In genomic region chr16:84703129-84703768, GRCm38 (mm10) we compare ENCODE assay signal across 8 mouse cellular contexts. TPM values are rescaled to one million over a fixed set of nuclear protein-coding genes. Genes with fewer than 3 reads are reported as not detected.
DNase-seq lines count a peak whose midpoint lies in the region; ATAC-seq and TF ChIP-seq lines count a peak whose summit lies in the region.

No protein-coding gene starts in this region.

- H3K9ac ChIP-seq in intestine, embryonic 16.5 days (ENCODE audit: low read depth, low read length): peak overlapping the region; percentile 75
- H3K9ac ChIP-seq in neural tube, embryonic 15.5 days (replicated peaks): peak overlapping the region; percentile 57

- peak overlapping the region; percentile 56 for H3K4me3 ChIP-seq in bone marrow macrophage, adult 2 months (ENCODE audit: insufficient read depth, low read length)
- peak overlapping the region; percentile 72 for H3K4me3 ChIP-seq in intestine, embryonic 16.5 days (ENCODE audit: low read length)
- peak overlapping the region; percentile 57 for H3K4me3 ChIP-seq in lung, adult 2 months (replicated peaks; ENCODE audit: extremely low read depth, low read depth, low read length)
- peak overlapping the region; percentile 58 for H3K4me3 ChIP-seq in neural tube, embryonic 15.5 days (replicated peaks)

- intact Hi-C loops in gastrocnemius, postnatal 36 days (cut with DNase I): no loop called here

- peak overlapping the region; percentile 96 for H3K4me2 ChIP-seq in intestine, embryonic 16.5 days (ENCODE audit: low read depth, low read length)
- H3K4me2 ChIP-seq in neural tube, embryonic 15.5 days: peak overlapping the region; percentile 100

- no peaks in the 10 kb centered on the region for H3K36me3 ChIP-seq in intestine, embryonic 16.5 days (ENCODE audit: control insufficient read depth, insufficient read depth, low read length)
- no peaks in the 10 kb centered on the region for H3K36me3 ChIP-seq in neural tube, embryonic 15.5 days

- DNase-seq in ES-CJ7 (ENCODE audit: low read depth, low spot score): peak; percentile 14
- peak; percentile 24 to 36 for DNase-seq in gastrocnemius, postnatal 36 days
- peak; percentile 24 for DNase-seq in lung, adult 2 months
- peak; percentile 68 to 74 for DNase-seq in thymus, postnatal 36 days
- DNase-seq in frontal cortex, postnatal 25 days (ENCODE audit: low spot score in 2 of 2): no peak

- 0 out of 2 replicates have a peak, but pooled peaks cover 4% of the 10 kb centered on the region for H3K4me1 ChIP-seq in bone marrow macrophage, adult 2 months (ENCODE audit: control insufficient read depth, insufficient read depth, low read length)
- 0 out of 2 replicates have a peak, but pooled peaks cover 3% of the 10 kb centered on the region for H3K4me1 ChIP-seq in intestine, embryonic 16.5 days (ENCODE audit: control insufficient read depth, insufficient read depth, low read length)
- no peaks in the 10 kb centered on the region; the same call in 1 of the 2 replicates for H3K4me1 ChIP-seq in lung, adult 2 months (ENCODE audit: control insufficient read depth, insufficient read depth, low read length)
- H3K4me1 ChIP-seq in neural tube, embryonic 15.5 days: peaks cover 9% of the 10 kb centered on the region

- TF ChIP-seq CTCF in bone marrow macrophage, adult 2 months (IDR thresholded peaks at IDR 0.05; ENCODE audit: low read depth, low read length): no peak
- no peak for TF ChIP-seq CTCF in lung, adult 2 months (IDR thresholded peaks at IDR 0.05; ENCODE audit: insufficient read depth, low read length)

- under 1% methylated on average over 55 of the region's 55 CpGs for WGBS in intestine, embryonic 16.5 days
- under 1% methylated on average over 55 of the region's 55 CpGs for WGBS in lung, adult 2 months
- WGBS in neural tube, embryonic 15.5 days: under 1% methylated on average over 55 of the region's 55 CpGs

- peaks cover 5% of the 10 kb centered on the region; the same call in 1 of the 2 replicates for H3K27me3 ChIP-seq in intestine, embryonic 16.5 days (replicated peaks; ENCODE audit: control insufficient read depth, insufficient read depth, low read length)
- H3K27me3 ChIP-seq in neural tube, embryonic 15.5 days (replicated peaks): peaks cover 25% of the 10 kb centered on the region

- no peak overlapping the region for H3K27ac ChIP-seq in bone marrow macrophage, adult 2 months (ENCODE audit: insufficient read depth, low read depth, low read length)
- no peak overlapping the region for H3K27ac ChIP-seq in intestine, embryonic 16.5 days (ENCODE audit: low read length)
- H3K27ac ChIP-seq in neural tube, embryonic 15.5 days (replicated peaks): no peak overlapping the region

- no peak for TF ChIP-seq POLR2A in bone marrow macrophage, adult 2 months (IDR thresholded peaks at IDR 0.05; ENCODE audit: borderline replicate concordance, low read depth, low read length)
- TF ChIP-seq POLR2A in lung, adult 2 months (IDR thresholded peaks at IDR 0.05; ENCODE audit: borderline replicate concordance, extremely low read depth, low read depth, low read length): no peak

- ATAC-seq in intestine, embryonic 16.5 days: peak; percentile 94
- peak; percentile 61; the same call in 1 of the 2 replicates for ATAC-seq in neural tube, embryonic 15.5 days (ENCODE audit: low FRiP score)

- no peaks in the 10 kb centered on the region for H3K9me3 ChIP-seq in intestine, embryonic 16.5 days (ENCODE audit: control insufficient read depth, low read length)
- no peaks in the 10 kb centered on the region for H3K9me3 ChIP-seq in neural tube, embryonic 15.5 days (replicated peaks)

RNA-seq across cellular contexts. Expression of gene Mrpl39, which starts 32.3 kb away (rescaled TPM):
- polyA plus RNA-seq in bone marrow macrophage, adult 2 months (2012; ENCODE audit: insufficient read depth, insufficient read length, missing spikeins): 17.9 and 20.0 TPM in 2 replicates
- total RNA-seq in gastrocnemius, postnatal 36 days (2021): 10 to 100 TPM; 15.7 to 16.2 TPM
- 45.1 and 49.4 TPM in 2 replicates for polyA plus RNA-seq in intestine, embryonic 16.5 days (2015; fragmentation: Nextera tagmentation; extraction: Ambion mirVana)
- 8.6 and 12.0 TPM in 2 replicates for polyA plus RNA-seq in lung, adult 2 months (2012; rRNA removed)
- 38.7 and 39.6 TPM in 2 replicates for polyA plus RNA-seq in neural tube, embryonic 15.5 days (2015; fragmentation: Nextera tagmentation; extraction: Ambion mirVana)

Comparison
In these comparisons a context has a peak if more than half of its experiments do, and no peak if none do; other contexts are left out.
1. DNase-seq: peak in ES-CJ7 (single experiment), gastrocnemius, postnatal 36 days (2 of 2), lung, adult 2 months (single experiment) and thymus, postnatal 36 days (2 of 2); none in frontal cortex, postnatal 25 days (0 of 2).
2. Peak in every context shown above with its lines, with median percentiles within 50 percentile points of each other: H3K4me3 ChIP-seq.